Mouse (Mus musculus) ovary, adult 10 weeks (tissue): Measurements from ENCODE around the gene 1700018F24Rik. TPM values are rescaled to one million over a fixed set of nuclear protein-coding genes. Genes with fewer than 3 reads are reported as not detected.

Experiments used
- polyA plus RNA-seq: library from polyadenylated mRNA; stranded (reverse); fragments of 350-450 nt; fragmentation: Illumina TruSeq; extraction: RNeasy Lipid Tissue Mini Kit (QIAGEN cat#74804); gene quantifications from one replicate; pipeline ENCODE4 v1.2.3, GENCODE M21; 2014

Gene 1700018F24Rik
- polyA plus RNA-seq, result not detected

DNA sequence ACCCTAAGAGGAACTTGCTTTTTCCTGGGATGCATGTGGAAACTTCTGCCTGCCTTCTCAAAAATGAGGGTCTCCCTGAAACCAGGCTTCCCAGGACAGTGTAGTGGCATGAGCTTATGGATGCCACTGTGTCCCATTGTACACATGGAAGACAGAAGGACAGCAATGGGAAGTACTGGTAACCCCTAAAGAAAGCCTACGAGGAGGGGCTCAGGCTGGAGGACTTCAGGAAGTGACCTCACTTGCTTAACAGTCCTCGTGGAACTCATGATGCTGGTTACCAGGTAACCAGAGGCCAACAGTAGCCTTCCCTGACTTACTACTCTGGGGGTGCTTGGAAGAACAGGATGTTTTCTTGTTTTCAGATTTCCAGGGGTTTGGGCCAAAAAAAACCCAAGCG lies at the start of gene 1700018F24Rik:
TSS of gene 1700018F24Rik (plus strand) at position 301 of the 400 bp plus-strand sequence.

DNA sequence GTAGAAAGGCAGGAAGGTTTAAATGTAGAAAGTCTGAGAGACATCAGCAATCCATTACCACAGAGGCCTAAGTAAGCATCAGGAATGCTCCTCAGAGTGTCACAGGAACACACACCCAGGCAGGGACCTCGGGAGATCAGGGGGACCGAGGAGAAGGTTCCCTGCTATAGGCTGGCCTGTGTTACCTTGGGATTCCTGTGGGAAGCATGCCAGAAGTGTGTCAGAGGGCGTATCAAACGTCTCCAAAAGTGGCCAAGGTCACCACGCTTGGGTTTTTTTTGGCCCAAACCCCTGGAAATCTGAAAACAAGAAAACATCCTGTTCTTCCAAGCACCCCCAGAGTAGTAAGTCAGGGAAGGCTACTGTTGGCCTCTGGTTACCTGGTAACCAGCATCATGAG lies 10.4 kb upstream of the 1700018F24Rik start, which contains the start of gene Gm4871:
TSS of gene Gm4871 (minus strand) at position 364 of the 400 bp plus-strand sequence.

DNA sequence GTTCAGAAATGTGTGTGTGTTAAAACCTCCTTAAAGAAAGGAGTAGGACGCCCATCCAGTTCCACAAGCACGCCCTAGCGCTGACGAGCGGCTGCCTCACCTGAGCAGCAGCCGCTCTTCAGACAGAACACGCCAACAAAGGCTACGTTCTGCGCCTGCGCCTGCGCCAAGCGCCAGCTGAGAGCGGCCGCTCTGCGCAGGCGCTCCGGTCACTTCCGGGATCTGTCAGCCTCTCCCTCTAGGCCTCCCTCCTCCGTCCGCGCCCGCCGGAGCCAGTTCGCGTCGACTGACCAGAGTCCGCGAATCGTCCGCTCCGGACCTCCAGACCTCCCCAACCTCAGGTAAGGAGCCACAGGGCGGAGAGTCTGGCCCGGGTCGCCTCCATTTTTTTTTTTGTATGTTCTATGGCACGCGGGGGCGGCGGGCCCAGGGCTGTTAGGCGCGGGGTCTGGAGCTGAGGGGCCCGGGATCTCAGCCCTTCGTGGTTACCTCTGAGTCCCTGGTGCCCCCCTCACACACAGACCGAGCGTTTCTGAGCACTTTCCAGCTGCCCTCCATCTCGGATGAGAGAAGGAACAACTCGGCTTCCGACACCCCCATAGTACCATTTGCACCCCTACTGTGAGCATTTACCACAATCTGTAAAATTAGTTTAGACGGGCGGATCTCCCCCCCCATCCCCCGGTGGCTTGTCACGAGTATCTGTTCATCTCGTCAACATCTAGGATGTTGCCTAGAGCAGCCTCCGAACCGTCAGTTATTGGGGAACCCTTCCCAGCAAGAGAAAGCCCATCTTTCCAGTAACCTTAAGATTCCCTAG lies 41.1 kb downstream of the 1700018F24Rik start, which contains the start of the genes Arpc1a and Kpna7:
TSS of gene Arpc1a (plus strand) at position 199 of the 820 bp plus-strand sequence.
TSS of gene Kpna7 (minus strand) at position 399 of the 820 bp plus-strand sequence.

Other genes starting within 250 kb of the 1700018F24Rik start
- 13.4 TPM for gene Smurf1, start 77.1 kb upstream of the 1700018F24Rik start, polyA plus RNA-seq
- gene Gm4871, start 10.2 kb upstream of the 1700018F24Rik start, polyA plus RNA-seq, result not detected
- gene Arpc1a, start 40.8 kb downstream of the 1700018F24Rik start, polyA plus RNA-seq, result 24.2 TPM
- 4.9 TPM for gene Kpna7, start 41.0 kb downstream of the 1700018F24Rik start, polyA plus RNA-seq
- gene Arpc1b, start 71.2 kb downstream of the 1700018F24Rik start, polyA plus RNA-seq, result 31.5 TPM
- 24.7 TPM for gene Pdap1, start 97.2 kb downstream of the 1700018F24Rik start, polyA plus RNA-seq
- 235 TPM for gene Bud31, start 97.4 kb downstream of the 1700018F24Rik start, polyA plus RNA-seq
- gene Ptcd1, start 124.1 kb downstream of the 1700018F24Rik start, polyA plus RNA-seq, result 1.0 TPM
- 1.8 TPM for gene Cpsf4, start 124.2 kb downstream of the 1700018F24Rik start, polyA plus RNA-seq
- 10.3 TPM for gene Atp5j2, start 149.1 kb downstream of the 1700018F24Rik start, polyA plus RNA-seq
- 1.8 TPM for gene Zkscan14, start 158.9 kb downstream of the 1700018F24Rik start, polyA plus RNA-seq
- 11.6 TPM for gene Zkscan5, start 161.6 kb downstream of the 1700018F24Rik start, polyA plus RNA-seq
- 162 TPM for gene Zfp655, start 188.7 kb downstream of the 1700018F24Rik start, polyA plus RNA-seq
- gene Zscan25, start 237.5 kb downstream of the 1700018F24Rik start, polyA plus RNA-seq, result not detected